Mouse (Mus musculus): Measurements from ENCODE around the gene Gm4131.

Gm4131 gene

GRCm38 (mm10) chr14:62546746-62547145 is 20.0 kb downstream of the Gm4131 start:
- no peak for DNase-seq

GRCm38 (mm10) chr14:62546296-62546695 is 20.4 kb downstream of the Gm4131 start:
- peak; percentile 76 for DNase-seq

- no peak for DNase-seq
Measured at GRCm38 (mm10) chr14:62541751-62542150, 25.0 kb downstream of the Gm4131 start.

GRCm38 (mm10) chr14:62539834-62540233 is 26.9 kb downstream of the Gm4131 start:
- DNase-seq, result no peak

- peak; percentile 79 for DNase-seq
Measured at GRCm38 (mm10) chr14:62536988-62537387, 29.7 kb downstream of the Gm4131 start.

GRCm38 (mm10) chr14:62536127-62536526 is 30.6 kb downstream of the Gm4131 start:
- DNase-seq, result peak; percentile 96

GRCm38 (mm10) chr14:62530951-62531350 is 35.8 kb downstream of the Gm4131 start:
- no peak for DNase-seq

GRCm38 (mm10) chr14:62512845-62513244 is 53.9 kb downstream of the Gm4131 start:
- peak; percentile 42 for DNase-seq

- peak; percentile 95 for DNase-seq
Measured at GRCm38 (mm10) chr14:62509350-62509749, 57.4 kb downstream of the Gm4131 start.

- DNase-seq, result no peak
Measured at GRCm38 (mm10) chr14:62506261-62506660, 60.5 kb downstream of the Gm4131 start.

GRCm38 (mm10) chr14:62497391-62497790 is 69.3 kb downstream of the Gm4131 start:
- DNase-seq, result peak; percentile 91

GRCm38 (mm10) chr14:62496501-62496900 is 70.2 kb downstream of the Gm4131 start:
- DNase-seq, result peak; percentile 94

GRCm38 (mm10) chr14:62493456-62493855 is 73.3 kb downstream of the Gm4131 start:
- peak; percentile 67 for DNase-seq

- DNase-seq, result peak; percentile 95
Measured at GRCm38 (mm10) chr14:62492196-62492850, 74.4 kb downstream of the Gm4131 start.

GRCm38 (mm10) chr14:62488270-62488669 is 78.5 kb downstream of the Gm4131 start:
- no peak for DNase-seq

- DNase-seq, result no peak
Measured at GRCm38 (mm10) chr14:62481381-62481780, 85.3 kb downstream of the Gm4131 start.

GRCm38 (mm10) chr14:62479395-62479794 is 87.3 kb downstream of the Gm4131 start:
- no peak for DNase-seq

GRCm38 (mm10) chr14:62474481-62474880 is 92.2 kb downstream of the Gm4131 start:
- DNase-seq, result no peak

- DNase-seq, result no peak
Measured at GRCm38 (mm10) chr14:62472061-62472460, 94.7 kb downstream of the Gm4131 start.

GRCm38 (mm10) chr14:62468753-62469125 is 98.0 kb downstream of the Gm4131 start:
- DNase-seq, result no peak

GRCm38 (mm10) chr14:62468119-62468752 is 98.5 kb downstream of the Gm4131 start:
- no peak for DNase-seq

- peak; percentile 91 for DNase-seq
Measured at GRCm38 (mm10) chr14:62464966-62465365, 101.8 kb downstream of the Gm4131 start.

- no peak for DNase-seq
Measured at GRCm38 (mm10) chr14:62459541-62459940, 107.2 kb downstream of the Gm4131 start.

GRCm38 (mm10) chr14:62457420-62458181 is 109.1 kb downstream of the Gm4131 start:
- DNase-seq, result peak; percentile 95

All from heart, adult 11 months (tissue).